Comparison of ENCODE assay signal across 11 mouse cellular contexts in genomic region chr7:126624774-126625173, GRCm38 (mm10). TPM values are rescaled to one million over a fixed set of nuclear protein-coding genes. Genes with fewer than 3 reads are reported as not detected.
DNase-seq lines count a peak whose midpoint lies in the region; ATAC-seq and TF ChIP-seq lines count a peak whose summit lies in the region.
"Had no signal": no experiment of that assay in that cellular context is flagged by ENCODE, and none has a peak within 500 bp of the region (broad histone marks: within the 10 kb centered on the region; RNA-seq: fewer than 3 reads in every experiment).

No protein-coding gene starts in this region.

- H3K9me3 ChIP-seq in liver, embryonic 14.5 days (ENCODE audit: control insufficient read depth, low read length): no peaks in the 10 kb centered on the region
- H3K9me3 ChIP-seq in stomach, embryonic 15.5 days: no peaks in the 10 kb centered on the region

- DNase-seq in gastrocnemius, adult 2 months: peak; percentile 28
- DNase-seq in gastrocnemius, postnatal 10 days: no peak
- DNase-seq in ovary, postnatal 36 days (ENCODE audit: low spot score): peak; percentile 26
- DNase-seq in ovary, postnatal 14 days (ENCODE audit: low spot score): no peak
- DNase-seq in liver, embryonic 14.5 days (ENCODE audit: low read depth in 3 of 3, low spot score in 3 of 3): no peak
- no peak for DNase-seq in adipocyte (ENCODE audit: low spot score)
- DNase-seq in cerebellum, adult 11 months: no peak

- peak overlapping the region; percentile 37; the same call in 1 of the 2 replicates for H3K4me2 ChIP-seq in liver, embryonic 14.5 days (ENCODE audit: low read depth)
- peak overlapping the region; percentile 14 for H3K4me2 ChIP-seq in stomach, embryonic 15.5 days

- 78% methylated on average over 16 of the region's 16 CpGs for WGBS in liver, embryonic 14.5 days (ENCODE audit: insufficient replicate concordance)
- WGBS in stomach, embryonic 15.5 days: 62% methylated on average over 16 of the region's 16 CpGs

- no peak for ATAC-seq in liver, embryonic 14.5 days (ENCODE audit: insufficient read depth)
- no peak for ATAC-seq in stomach, embryonic 15.5 days (ENCODE audit: insufficient read depth, low FRiP score, low read depth)

- no peak for TF ChIP-seq CTCF in gastrocnemius, adult 2 months (IDR thresholded peaks at IDR 0.05)
- TF ChIP-seq CTCF in liver, embryonic 14.5 days (IDR thresholded peaks at IDR 0.05; ENCODE audit: low read depth): no peak

- H3K4me1 ChIP-seq in liver, embryonic 14.5 days (replicated peaks; ENCODE audit: control insufficient read depth in 2 of 2, insufficient read depth in 2 of 2, low read length in 1 of 2): peaks cover 18 to 36% of the 10 kb centered on the region in 2 experiments
- H3K4me1 ChIP-seq in stomach, embryonic 15.5 days: 0 out of 2 replicates have a peak, but pooled peaks cover 11% of the 10 kb centered on the region

- intact Hi-C loops in gastrocnemius, adult 2 months (cut with DNase I): no loop called here

- no peaks in the 10 kb centered on the region for H3K36me3 ChIP-seq in liver, embryonic 14.5 days (replicated peaks; ENCODE audit: control insufficient read depth, insufficient read depth, low read depth)
- H3K36me3 ChIP-seq in stomach, embryonic 15.5 days: no peaks in the 10 kb centered on the region

- no peak overlapping the region for H3K9ac ChIP-seq in liver, embryonic 14.5 days (replicated peaks)
- no peak overlapping the region for H3K9ac ChIP-seq in stomach, embryonic 15.5 days

- H3K4me3 ChIP-seq in gastrocnemius, adult 2 months: peak overlapping the region; percentile 66
- no peak overlapping the region for H3K4me3 ChIP-seq in liver, embryonic 14.5 days (ENCODE audit: insufficient read depth in 1 of 2, low read depth in 2 of 2, low read length in 2 of 2)
- peak overlapping the region; percentile 29 for H3K4me3 ChIP-seq in stomach, embryonic 15.5 days (replicated peaks)

- H3K27ac ChIP-seq in gastrocnemius, adult 2 months: peak overlapping the region; percentile 85
- H3K27ac ChIP-seq in liver, embryonic 14.5 days: no peak overlapping the region
- 0 out of 2 replicates have a peak overlapping the region, but pooled peaks have one; percentile 8 for H3K27ac ChIP-seq in stomach, embryonic 15.5 days

- no peaks in the 10 kb centered on the region for H3K27me3 ChIP-seq in liver, embryonic 14.5 days (ENCODE audit: control insufficient read depth, insufficient read depth, low read length)
- no peaks in the 10 kb centered on the region for H3K27me3 ChIP-seq in stomach, embryonic 15.5 days (replicated peaks)

- no peak for TF ChIP-seq EP300 in liver, embryonic 14.5 days (IDR thresholded peaks at IDR 0.05; ENCODE audit: low read depth)

RNA-seq across cellular contexts. Expression of gene Nupr1, which starts 5.9 kb away (rescaled TPM):
- total RNA-seq in gastrocnemius, adult 2 months (2021): 10 to 100 TPM in 1 of 2 experiments, 1 to 10 TPM in 1; 8.8 to 10.9 TPM
- total RNA-seq in gastrocnemius, postnatal 10 days (2021): 10 to 100 TPM; 19.0 to 25.3 TPM
- 1.9 and 2.6 TPM in 2 replicates for polyA plus RNA-seq in liver, embryonic 14.5 days (2012; rRNA removed)
- 1.3 and 3.2 TPM in 2 replicates for polyA plus RNA-seq in liver, embryonic 14.5 days (2014; fragmentation: Nextera tagmentation; extraction: Ambion mirVana)
- 156 and 197 TPM in 2 replicates for polyA plus RNA-seq in stomach, embryonic 15.5 days (2015; fragmentation: Nextera tagmentation; extraction: Ambion mirVana)

RNA-seq across cellular contexts. Expression of gene Sgf29, which starts 24.3 kb away (rescaled TPM):
- total RNA-seq in gastrocnemius, adult 2 months (2021): 10 to 100 TPM; 30.0 to 34.1 TPM
- total RNA-seq in gastrocnemius, postnatal 10 days (2021): 10 to 100 TPM; 21.9 to 22.9 TPM
- polyA plus RNA-seq in liver, embryonic 14.5 days (2012; rRNA removed): 19.5 and 24.7 TPM in 2 replicates
- polyA plus RNA-seq in liver, embryonic 14.5 days (2014; fragmentation: Nextera tagmentation; extraction: Ambion mirVana): 23.6 and 34.4 TPM in 2 replicates
- 43.5 and 53.8 TPM in 2 replicates for polyA plus RNA-seq in stomach, embryonic 15.5 days (2015; fragmentation: Nextera tagmentation; extraction: Ambion mirVana)

RNA-seq across cellular contexts. Expression of gene Il27, which starts 30.0 kb away (rescaled TPM):
- total RNA-seq in gastrocnemius, adult 2 months (2021): not detected
- not detected for total RNA-seq in gastrocnemius, postnatal 10 days (2021)
- 0.07 TPM in 1 of 2 replicates, not detected in the other for polyA plus RNA-seq in liver, embryonic 14.5 days (2012; rRNA removed)
- not detected in 2 replicates for polyA plus RNA-seq in liver, embryonic 14.5 days (2014; fragmentation: Nextera tagmentation; extraction: Ambion mirVana)
- 0.13 and 0.26 TPM in 2 replicates for polyA plus RNA-seq in stomach, embryonic 15.5 days (2015; fragmentation: Nextera tagmentation; extraction: Ambion mirVana)
- polyA plus RNA-seq: embryonic facial prominence, embryonic 11.5 days; gonadal fat pad, adult 2 months; midbrain, embryonic 14.5 days had no signal

RNA-seq across cellular contexts. Expression of gene Cln3, which starts 39.2 kb away (rescaled TPM):
- total RNA-seq in gastrocnemius, adult 2 months (2021): 10 to 100 TPM in 1 of 2 experiments, 1 to 10 TPM in 1; 9.1 to 13.4 TPM
- total RNA-seq in gastrocnemius, postnatal 10 days (2021): 10 to 100 TPM in 1 of 2 experiments, 1 to 10 TPM in 1; 6.3 to 14.3 TPM
- 8.4 and 8.8 TPM in 2 replicates for polyA plus RNA-seq in liver, embryonic 14.5 days (2012; rRNA removed)
- polyA plus RNA-seq in liver, embryonic 14.5 days (2014; fragmentation: Nextera tagmentation; extraction: Ambion mirVana): 7.2 and 9.7 TPM in 2 replicates
- polyA plus RNA-seq in stomach, embryonic 15.5 days (2015; fragmentation: Nextera tagmentation; extraction: Ambion mirVana): 30.4 and 33.1 TPM in 2 replicates

RNA-seq across cellular contexts. Expression of gene Apobr, which starts 40.0 kb away (rescaled TPM):
- under 1 TPM; 0.38 to 0.78 TPM for total RNA-seq in gastrocnemius, adult 2 months (2021)
- total RNA-seq in gastrocnemius, postnatal 10 days (2021): 1 to 10 TPM in 1 of 2 experiments, under 1 TPM in 1; 0.59 to 1.0 TPM
- 1.2 and 1.6 TPM in 2 replicates for polyA plus RNA-seq in liver, embryonic 14.5 days (2012; rRNA removed)
- 0.69 TPM in 2 replicates for polyA plus RNA-seq in liver, embryonic 14.5 days (2014; fragmentation: Nextera tagmentation; extraction: Ambion mirVana)
- 1.2 and 1.3 TPM in 2 replicates for polyA plus RNA-seq in stomach, embryonic 15.5 days (2015; fragmentation: Nextera tagmentation; extraction: Ambion mirVana)

Comparison
In these comparisons a context has a peak if more than half of its experiments do, and no peak if none do; other contexts are left out.
1. DNase-seq: peak in gastrocnemius, adult 2 months (single experiment) and ovary, postnatal 36 days (single experiment); none in gastrocnemius, postnatal 10 days (single experiment), ovary, postnatal 14 days (single experiment), liver, embryonic 14.5 days (0 of 3), adipocyte (single experiment) and cerebellum, adult 11 months (single experiment).
2. H3K4me3 ChIP-seq: peak in gastrocnemius, adult 2 months (single experiment) and stomach, embryonic 15.5 days (single experiment); none in liver, embryonic 14.5 days (0 of 2).